ENCODE assay signal across 20 mouse cellular contexts in the genomic region with DNA sequence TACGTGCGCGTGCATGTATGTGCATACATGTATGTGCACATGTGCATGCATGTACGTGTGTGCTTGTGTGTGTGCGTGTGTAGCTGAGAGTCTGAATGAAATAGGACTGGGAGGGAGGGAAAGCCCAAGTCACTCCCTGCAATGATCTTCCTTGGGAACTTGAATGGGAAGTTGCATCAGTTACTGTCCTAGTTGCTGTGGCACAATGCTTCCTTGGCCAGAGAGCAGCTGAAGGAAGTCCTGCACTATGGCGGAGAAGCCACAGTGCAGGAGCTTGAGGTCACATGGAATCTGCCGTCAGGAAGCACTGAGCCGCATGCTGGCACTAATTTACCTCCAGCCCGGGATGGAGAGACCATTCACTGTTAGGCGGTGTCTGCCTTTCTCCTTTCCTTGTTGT. TPM values are rescaled to one million over a fixed set of nuclear protein-coding genes. Genes with fewer than 3 reads are reported as not detected.
A peak's percentile ranks its signal among the peaks of the same experiment; 100 is the strongest.
DNase-seq lines count a peak whose midpoint lies in the region; ATAC-seq and TF ChIP-seq lines count a peak whose summit lies in the region.
"Had no signal": no experiment of that assay in that cellular context is flagged by ENCODE, and none has a peak within 500 bp of the region (broad histone marks: within the 10 kb centered on the region; RNA-seq: fewer than 3 reads in every experiment).

No protein-coding gene starts in this region.

- no peak for TF ChIP-seq EP300 in liver, postnatal 0 days (IDR thresholded peaks at IDR 0.05; ENCODE audit: low read depth)

- peaks cover 12% of the 10 kb centered on the region; the same call in 1 of the 2 replicates for H3K36me3 ChIP-seq in intestine, postnatal 0 days (ENCODE audit: control insufficient read depth, insufficient read depth)
- H3K36me3 ChIP-seq in intestine, embryonic 15.5 days, result no peaks in the 10 kb centered on the region
- peaks cover 8% of the 10 kb centered on the region for H3K36me3 ChIP-seq in liver, postnatal 0 days (replicated peaks; ENCODE audit: insufficient read depth, low read length)
- no peaks in the 10 kb centered on the region for H3K36me3 ChIP-seq in thymus, adult 2 months (ENCODE audit: control insufficient read depth, insufficient read depth, low read length)
- H3K36me3 ChIP-seq: forebrain, embryonic 15.5 days; heart, embryonic 10.5 days; limb, embryonic 15.5 days had no signal

- H3K4me1 ChIP-seq in intestine, postnatal 0 days (replicated peaks; ENCODE audit: control insufficient read depth, insufficient read depth, low read length), result peaks cover 27% of the 10 kb centered on the region
- peaks cover 60% of the 10 kb centered on the region for H3K4me1 ChIP-seq in intestine, embryonic 15.5 days (replicated peaks)
- H3K4me1 ChIP-seq in liver, postnatal 0 days (ENCODE audit: insufficient read depth), result peaks cover 65% of the 10 kb centered on the region
- peaks cover 6% of the 10 kb centered on the region; the same call in 1 of the 2 replicates for H3K4me1 ChIP-seq in thymus, adult 2 months (replicated peaks; ENCODE audit: control insufficient read depth, insufficient read depth, low read length)

- no peak for ATAC-seq in intestine, postnatal 0 days
- ATAC-seq in intestine, embryonic 15.5 days, result no peak
- no peak for ATAC-seq in liver, postnatal 0 days
- ATAC-seq: activated CD4-positive, CD25-positive, alpha-beta regulatory T cell, adult 4 months; forebrain, embryonic 15.5 days; intestine, embryonic 16.5 days; midbrain, embryonic 16.5 days had no signal

- no peak overlapping the region for H3K9ac ChIP-seq in intestine, postnatal 0 days (ENCODE audit: low read depth, low read length)
- H3K9ac ChIP-seq in intestine, embryonic 15.5 days, result no peak overlapping the region
- no peak overlapping the region for H3K9ac ChIP-seq in liver, postnatal 0 days (replicated peaks)
- H3K9ac ChIP-seq: forebrain, embryonic 15.5 days; limb, embryonic 15.5 days had no signal

- H3K9me3 ChIP-seq in intestine, postnatal 0 days (ENCODE audit: control insufficient read depth), result no peaks in the 10 kb centered on the region
- H3K9me3 ChIP-seq in intestine, embryonic 15.5 days, result no peaks in the 10 kb centered on the region
- H3K9me3 ChIP-seq in liver, postnatal 0 days (ENCODE audit: low read length), result no peaks in the 10 kb centered on the region
- H3K9me3 ChIP-seq: forebrain, embryonic 15.5 days; heart, embryonic 10.5 days; limb, embryonic 15.5 days had no signal

- no peak overlapping the region for H3K4me2 ChIP-seq in intestine, postnatal 0 days (replicated peaks; ENCODE audit: low read depth)
- H3K4me2 ChIP-seq in intestine, embryonic 15.5 days (replicated peaks), result no peak overlapping the region
- no peak overlapping the region for H3K4me2 ChIP-seq in liver, postnatal 0 days (ENCODE audit: low read depth, low read length)
- H3K4me2 ChIP-seq: forebrain, embryonic 15.5 days; limb, embryonic 15.5 days had no signal

- H3K27ac ChIP-seq in intestine, postnatal 0 days (ENCODE audit: low read depth, low read length), result 0 out of 2 replicates have a peak overlapping the region, but pooled peaks have one; percentile 15
- H3K27ac ChIP-seq in intestine, embryonic 15.5 days, result no peak overlapping the region
- 0 out of 2 replicates have a peak overlapping the region, but pooled peaks have one; percentile 5 for H3K27ac ChIP-seq in liver, postnatal 0 days (ENCODE audit: low read depth)
- H3K27ac ChIP-seq in thymus, adult 2 months (ENCODE audit: control insufficient read depth, insufficient read depth, low read length), result no peak overlapping the region
- H3K27ac ChIP-seq: forebrain, embryonic 15.5 days; heart, embryonic 10.5 days; limb, embryonic 15.5 days had no signal

- 75% methylated on average over 10 of the region's 10 CpGs for WGBS in intestine, postnatal 0 days
- WGBS in intestine, embryonic 15.5 days, result 77% methylated on average over 10 of the region's 10 CpGs
- WGBS in liver, postnatal 0 days (ENCODE audit: insufficient replicate concordance), result 68% methylated on average over 10 of the region's 10 CpGs
- WGBS in thymus, adult 2 months, result 85% methylated on average over 10 of the region's 10 CpGs

- DNase-seq in 416B (ENCODE audit: low read depth), result peak; percentile 59
- peak; percentile 54 for DNase-seq in adipocyte (ENCODE audit: low spot score)
- no peak for DNase-seq in liver, postnatal 0 days
- DNase-seq in thymus, adult 2 months, result no peak
- DNase-seq in right cerebral cortex, postnatal 10 days (ENCODE audit: low spot score in 2 of 2), result no peak
- no peak for DNase-seq in Muller cell, postnatal 12 days (ENCODE audit: inconsistent ontology term)
- DNase-seq: adrenal gland, postnatal 14 days; cerebellum, adult 11-12 months; cerebellum, postnatal 25 days; gastrocnemius, postnatal 14 days; kidney, postnatal 10 days; thymus, postnatal 4 days had no signal

- no peaks in the 10 kb centered on the region for H3K27me3 ChIP-seq in intestine, postnatal 0 days (replicated peaks; ENCODE audit: control insufficient read depth, insufficient read depth, low read length)
- no peaks in the 10 kb centered on the region for H3K27me3 ChIP-seq in intestine, embryonic 15.5 days (replicated peaks)
- no peaks in the 10 kb centered on the region for H3K27me3 ChIP-seq in liver, postnatal 0 days (ENCODE audit: insufficient read depth, low read length)
- H3K27me3 ChIP-seq in thymus, adult 2 months (ENCODE audit: control insufficient read depth, insufficient read depth, low read length), result no peaks in the 10 kb centered on the region
- H3K27me3 ChIP-seq: forebrain, embryonic 15.5 days; limb, embryonic 15.5 days had no signal

- no peak for TF ChIP-seq POLR2A in thymus, adult 2 months (IDR thresholded peaks at IDR 0.05; ENCODE audit: control insufficient read depth, extremely low read depth, insufficient read depth, low read length, poor library complexity)

- no peak overlapping the region for H3K4me3 ChIP-seq in intestine, postnatal 0 days (ENCODE audit: low read depth, low read length)
- no peak overlapping the region for H3K4me3 ChIP-seq in intestine, embryonic 15.5 days (replicated peaks)
- H3K4me3 ChIP-seq in liver, postnatal 0 days (ENCODE audit: low read depth, low read length), result no peak overlapping the region
- no peak overlapping the region for H3K4me3 ChIP-seq in thymus, adult 2 months (ENCODE audit: control insufficient read depth, insufficient read depth, low read length)
- H3K4me3 ChIP-seq: forebrain, embryonic 15.5 days; heart, embryonic 10.5 days; limb, embryonic 15.5 days had no signal

- TF ChIP-seq CTCF in intestine, postnatal 0 days (IDR thresholded peaks at IDR 0.05; ENCODE audit: low read depth), result no peak
- no peak for TF ChIP-seq CTCF in liver, postnatal 0 days (IDR thresholded peaks at IDR 0.05; ENCODE audit: low read depth)
- TF ChIP-seq CTCF in thymus, adult 2 months (IDR thresholded peaks at IDR 0.05; ENCODE audit: borderline replicate concordance, control insufficient read depth, extremely low read depth, insufficient read depth, low read length, poor library complexity), result no peak

RNA-seq across cellular contexts. Expression of gene Cmip, which starts 37.9 kb away (rescaled TPM):
- 47.1 and 48.9 TPM in 2 replicates for polyA plus RNA-seq in intestine, postnatal 0 days (2015; fragmentation: Nextera tagmentation; extraction: Ambion mirVana)
- polyA plus RNA-seq in intestine, embryonic 15.5 days (2015; fragmentation: Nextera tagmentation; extraction: Ambion mirVana), result 25.4 and 29.2 TPM in 2 replicates
- polyA plus RNA-seq in liver, postnatal 0 days (2015; fragmentation: Nextera tagmentation; extraction: Ambion mirVana), result 22.3 and 22.6 TPM in 2 replicates
- 103 and 134 TPM in 2 replicates for polyA plus RNA-seq in thymus, adult 2 months (2012; rRNA removed)

Comparison
In these comparisons a context has a peak if more than half of its experiments do, and no peak if none do; other contexts are left out.
1. H3K27ac ChIP-seq: peak in intestine, postnatal 0 days (single experiment) and liver, postnatal 0 days (single experiment); none in intestine, embryonic 15.5 days (single experiment) and thymus, adult 2 months (single experiment).
2. DNase-seq: peak in 416B (single experiment) and adipocyte (single experiment); none in liver, postnatal 0 days (single experiment), thymus, adult 2 months (single experiment), right cerebral cortex, postnatal 10 days (0 of 2) and Muller cell, postnatal 12 days (single experiment).